In the genomic region with DNA sequence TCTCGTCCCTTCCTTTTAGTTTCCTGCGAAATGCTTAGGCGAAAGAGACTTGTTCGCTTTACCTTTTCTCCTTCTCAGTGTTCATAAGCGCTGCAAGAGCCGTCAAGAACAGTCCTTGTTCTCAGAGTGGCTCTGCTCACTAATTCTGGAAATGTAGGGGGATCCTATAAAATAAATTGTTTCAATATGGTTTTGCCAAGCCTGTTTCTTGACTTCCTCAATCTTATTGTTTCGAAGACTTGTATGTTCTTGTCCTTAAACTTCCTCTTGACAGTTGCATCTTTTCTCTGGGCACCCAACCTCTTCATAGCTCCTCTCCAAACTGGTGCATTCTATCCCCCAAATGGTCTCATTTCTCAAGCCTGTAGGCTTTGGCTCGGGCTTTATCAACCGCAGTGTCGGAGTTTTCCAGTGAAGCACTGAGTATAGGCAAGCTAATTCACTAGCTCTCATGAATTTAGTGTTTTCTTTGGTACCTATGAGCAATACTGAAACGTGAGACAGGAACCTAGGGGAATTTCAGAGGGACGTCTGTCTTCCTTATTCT, we compare ENCODE assay signal across 15 mouse cellular contexts. TPM values are rescaled to one million over a fixed set of nuclear protein-coding genes. Genes with fewer than 3 reads are reported as not detected.
DNase-seq lines count a peak whose midpoint lies in the region; ATAC-seq and TF ChIP-seq lines count a peak whose summit lies in the region.
"Had no signal": no experiment of that assay in that cellular context is flagged by ENCODE, and none has a peak within 500 bp of the region (broad histone marks: within the 10 kb centered on the region; RNA-seq: fewer than 3 reads in every experiment).

No protein-coding gene starts in this region.

- ATAC-seq in hindbrain, embryonic 11.5 days (ENCODE audit: low FRiP score), result no peak
- no peak for ATAC-seq in midbrain, embryonic 12.5 days (ENCODE audit: low FRiP score, low read depth)
- no peak for ATAC-seq in liver, postnatal 0 days
- ATAC-seq: activated CD4-positive, CD25-positive, alpha-beta regulatory T cell, adult 4 months; intestine, postnatal 0 days had no signal

- no peak overlapping the region for H3K27ac ChIP-seq in CH12.LX (ENCODE audit: insufficient read depth, low read depth)
- H3K27ac ChIP-seq in hindbrain, embryonic 11.5 days (ENCODE audit: low read depth, low read length), result peak overlapping the region; percentile 20; the same call in 1 of the 2 replicates
- H3K27ac ChIP-seq in midbrain, embryonic 12.5 days (replicated peaks), result peak overlapping the region; percentile 22; the same call in 1 of the 2 replicates
- no peak overlapping the region for H3K27ac ChIP-seq in liver, postnatal 0 days (ENCODE audit: low read depth)
- H3K27ac ChIP-seq: macrophage had no signal

- WGBS in hindbrain, embryonic 11.5 days, result 1% methylated on average over 12 of the region's 12 CpGs
- WGBS in midbrain, embryonic 12.5 days, result 3% methylated on average over 12 of the region's 12 CpGs
- 4% methylated on average over 12 of the region's 12 CpGs for WGBS in liver, postnatal 0 days (ENCODE audit: insufficient replicate concordance)

- H3K9ac ChIP-seq in CH12.LX (ENCODE audit: insufficient read depth, low read depth), result 0 out of 2 replicates have a peak overlapping the region, but pooled peaks have one; percentile 19
- peak overlapping the region; percentile 24; the same call in 1 of the 2 replicates for H3K9ac ChIP-seq in hindbrain, embryonic 11.5 days (ENCODE audit: low read depth, low read length)
- H3K9ac ChIP-seq in midbrain, embryonic 12.5 days (replicated peaks), result no peak overlapping the region
- H3K9ac ChIP-seq in liver, postnatal 0 days (replicated peaks), result no peak overlapping the region

- peak overlapping the region; percentile 67; the same call in 1 of the 2 replicates for H3K4me2 ChIP-seq in CH12.LX (ENCODE audit: insufficient read depth, low read depth, poor library complexity, severe bottlenecking)
- peak overlapping the region; percentile 48 for H3K4me2 ChIP-seq in hindbrain, embryonic 11.5 days (replicated peaks; ENCODE audit: low read depth, low read length)
- peak overlapping the region; percentile 71 for H3K4me2 ChIP-seq in midbrain, embryonic 12.5 days (replicated peaks)
- H3K4me2 ChIP-seq in liver, postnatal 0 days (ENCODE audit: low read depth, low read length), result no peak overlapping the region

- dilution Hi-C loops in CH12.LX (cut with MboI; ENCODE audit: extremely low pct_ligation_motif_present, extremely low pct_unique_long_range_greater_than_20kb, low sequenced_read_pairs), result no loop called here

- peaks cover 4 to 26% of the 10 kb centered on the region in 2 experiments; a peak in 2 of 4 replicates for H3K4me1 ChIP-seq in CH12.LX (ENCODE audit: control insufficient read depth in 1 of 2, insufficient read depth in 2 of 2)
- peaks cover 2% of the 10 kb centered on the region; the same call in 1 of the 2 replicates for H3K4me1 ChIP-seq in hindbrain, embryonic 11.5 days (replicated peaks; ENCODE audit: control insufficient read depth, insufficient read depth, low read length)
- H3K4me1 ChIP-seq in midbrain, embryonic 12.5 days, result peaks cover 44% of the 10 kb centered on the region
- peaks cover 3% of the 10 kb centered on the region for H3K4me1 ChIP-seq in liver, postnatal 0 days (ENCODE audit: insufficient read depth)

- H3K27me3 ChIP-seq in CH12.LX (replicated peaks), result no peaks in the 10 kb centered on the region
- H3K27me3 ChIP-seq in hindbrain, embryonic 11.5 days (ENCODE audit: control insufficient read depth, insufficient read depth, low read length), result peaks cover 54% of the 10 kb centered on the region
- peaks cover 68% of the 10 kb centered on the region for H3K27me3 ChIP-seq in midbrain, embryonic 12.5 days
- peaks cover 93% of the 10 kb centered on the region for H3K27me3 ChIP-seq in liver, postnatal 0 days (ENCODE audit: insufficient read depth, low read length)

- TF ChIP-seq POLR2A in CH12.LX (IDR thresholded peaks at IDR 0.05; ENCODE audit: low read depth, low read length), result no peak

- no peak for DNase-seq in CH12.LX (ENCODE audit: extremely low read depth)
- peak; percentile 74 for DNase-seq in embryo, embryonic 10.5 days (ENCODE audit: low spot score)
- peak; percentile 63 for DNase-seq in hindbrain, embryonic 11.5 days (ENCODE audit: low spot score)
- no peak for DNase-seq in adrenal gland, adult 2 months
- no peak for DNase-seq in lung, postnatal 10 days
- no peak for DNase-seq in kidney, postnatal 14 days
- no peak for DNase-seq in liver, postnatal 0 days
- DNase-seq: right cerebral cortex, adult 18-20 months; thymus, adult 18-20 months had no signal

- no peaks in the 10 kb centered on the region for H3K36me3 ChIP-seq in CH12.LX (replicated peaks in 1 of 2; ENCODE audit: control insufficient read depth in 1 of 2, insufficient read depth in 1 of 2, low read length in 1 of 2)
- no peaks in the 10 kb centered on the region for H3K36me3 ChIP-seq in hindbrain, embryonic 11.5 days (ENCODE audit: control insufficient read depth, insufficient read depth, low read length)
- no peaks in the 10 kb centered on the region for H3K36me3 ChIP-seq in midbrain, embryonic 12.5 days
- H3K36me3 ChIP-seq in liver, postnatal 0 days (replicated peaks; ENCODE audit: insufficient read depth, low read length), result no peaks in the 10 kb centered on the region

- H3K4me3 ChIP-seq in CH12.LX (replicated peaks in 1 of 3; ENCODE audit: low read depth in 2 of 3, low read length in 2 of 3, poor library complexity in 1 of 3), result no peak overlapping the region
- H3K4me3 ChIP-seq in hindbrain, embryonic 11.5 days (ENCODE audit: low read depth, low read length), result peak overlapping the region; percentile 14; the same call in 1 of the 2 replicates
- no peak overlapping the region for H3K4me3 ChIP-seq in midbrain, embryonic 12.5 days
- H3K4me3 ChIP-seq in liver, postnatal 0 days (ENCODE audit: low read depth, low read length), result no peak overlapping the region

- no peak for TF ChIP-seq RAD21 in CH12.LX (IDR thresholded peaks at IDR 0.05; ENCODE audit: low read depth, low read length)

- H3K9me3 ChIP-seq in CH12.LX (replicated peaks; ENCODE audit: low read length), result no peaks in the 10 kb centered on the region
- no peaks in the 10 kb centered on the region for H3K9me3 ChIP-seq in hindbrain, embryonic 11.5 days (ENCODE audit: control insufficient read depth, low read length)
- H3K9me3 ChIP-seq in midbrain, embryonic 12.5 days, result no peaks in the 10 kb centered on the region
- H3K9me3 ChIP-seq in liver, postnatal 0 days (ENCODE audit: low read length), result no peaks in the 10 kb centered on the region

- in situ Hi-C loops in CH12.LX (cut with MboI; ENCODE audit: low pct_ligation_motif_present, low pct_unique_long_range_greater_than_20kb, low sequenced_read_pairs), result no loop called here

- TF ChIP-seq CTCF in CH12.LX (conservative IDR thresholded peaks at IDR 0.05 in 1 of 2, IDR thresholded peaks at IDR 0.05 in 1 of 2; ENCODE audit: low read depth in 2 of 2, low read length in 2 of 2), result no peak
- TF ChIP-seq CTCF in liver, postnatal 0 days (IDR thresholded peaks at IDR 0.05; ENCODE audit: low read depth), result no peak

- no peaks in the 10 kb centered on the region for H3K79me2 ChIP-seq in CH12.LX (replicated peaks; ENCODE audit: control insufficient read depth, extremely low read depth, insufficient read depth, poor library complexity, severe bottlenecking)

- peak; percentile 56; the same call in 1 of the 2 replicates for TF ChIP-seq EP300 in CH12.LX (IDR thresholded peaks at IDR 0.05; ENCODE audit: low read length)
- no peak for TF ChIP-seq EP300 in liver, postnatal 0 days (IDR thresholded peaks at IDR 0.05; ENCODE audit: low read depth)

RNA-seq across cellular contexts. Expression of a gene that starts 4.7 kb away (rescaled TPM):
- not detected in 2 replicates for total RNA-seq in CH12.LX (2012; rRNA removed)
- total RNA-seq in CH12.LX (2014; rRNA removed), result not detected in 2 replicates
- polyA plus RNA-seq in CH12.LX (2012; ENCODE audit: insufficient read length, low read depth), result not detected in 2 replicates
- 0.35 and 0.76 TPM in 2 replicates for polyA plus RNA-seq in hindbrain, embryonic 11.5 days (2014; fragmentation: Nextera tagmentation; extraction: Ambion mirVana)
- polyA plus RNA-seq in midbrain, embryonic 12.5 days (2016; fragmentation: Nextera tagmentation; extraction: Ambion mirVana), result 0.31 and 0.68 TPM in 2 replicates
- not detected for total RNA-seq in adrenal gland, adult 2 months (2021)
- polyA plus RNA-seq in adrenal gland, adult 2 months (2012; rRNA removed), result not detected in 2 replicates
- polyA plus RNA-seq in liver, postnatal 0 days (2015; fragmentation: Nextera tagmentation; extraction: Ambion mirVana), result not detected in 2 replicates
- total RNA-seq: gastrocnemius, postnatal 4 days; left cerebral cortex, postnatal 10 days had no signal
- polyA plus RNA-seq: activated CD4-positive, CD25-positive, alpha-beta regulatory T cell, adult 4 months; intestine, postnatal 0 days; macrophage had no signal

RNA-seq across cellular contexts. Expression of a gene that starts 10.5 kb away (rescaled TPM):
- total RNA-seq in CH12.LX (2012; rRNA removed) (not detected in 2 replicates), CH12.LX (2014; rRNA removed) (not detected in 2 replicates)
- polyA plus RNA-seq in CH12.LX (2012; ENCODE audit: insufficient read length, low read depth), result 0.13 TPM in 1 of 2 replicates, not detected in the other
- 9.5 and 11.2 TPM in 2 replicates for polyA plus RNA-seq in hindbrain, embryonic 11.5 days (2014; fragmentation: Nextera tagmentation; extraction: Ambion mirVana)
- 14.2 and 21.1 TPM in 2 replicates for polyA plus RNA-seq in midbrain, embryonic 12.5 days (2016; fragmentation: Nextera tagmentation; extraction: Ambion mirVana)
- not detected for total RNA-seq in adrenal gland, adult 2 months (2021)
- 0.10 and 0.41 TPM in 2 replicates for polyA plus RNA-seq in adrenal gland, adult 2 months (2012; rRNA removed)
- not detected in 2 replicates for polyA plus RNA-seq in liver, postnatal 0 days (2015; fragmentation: Nextera tagmentation; extraction: Ambion mirVana)
- polyA plus RNA-seq: activated CD4-positive, CD25-positive, alpha-beta regulatory T cell, adult 4 months; intestine, postnatal 0 days; macrophage had no signal

RNA-seq across cellular contexts. Expression of a gene that starts 20.2 kb away (rescaled TPM):
- total RNA-seq in CH12.LX (2012; rRNA removed) (1.5 and 2.6 TPM in 2 replicates), CH12.LX (2014; rRNA removed) (1.3 and 2.0 TPM in 2 replicates)
- 8.1 and 9.1 TPM in 2 replicates for polyA plus RNA-seq in CH12.LX (2012; ENCODE audit: insufficient read length, low read depth)
- 19.1 and 20.1 TPM in 2 replicates for polyA plus RNA-seq in hindbrain, embryonic 11.5 days (2014; fragmentation: Nextera tagmentation; extraction: Ambion mirVana)
- 15.7 and 30.2 TPM in 2 replicates for polyA plus RNA-seq in midbrain, embryonic 12.5 days (2016; fragmentation: Nextera tagmentation; extraction: Ambion mirVana)
- total RNA-seq in adrenal gland, adult 2 months (2021), result not detected
- 0.02 TPM in 1 of 2 replicates, not detected in the other for polyA plus RNA-seq in adrenal gland, adult 2 months (2012; rRNA removed)
- polyA plus RNA-seq in liver, postnatal 0 days (2015; fragmentation: Nextera tagmentation; extraction: Ambion mirVana), result not detected in 2 replicates
- total RNA-seq: gastrocnemius, postnatal 4 days had no signal
- polyA plus RNA-seq: intestine, postnatal 0 days; macrophage had no signal

RNA-seq across cellular contexts. Expression of a gene that starts 34.8 kb away (rescaled TPM):
- total RNA-seq in CH12.LX (2012; rRNA removed) (not detected in 2 replicates), CH12.LX (2014; rRNA removed) (not detected in 2 replicates)
- not detected in 2 replicates for polyA plus RNA-seq in CH12.LX (2012; ENCODE audit: insufficient read length, low read depth)
- 0.99 and 1.6 TPM in 2 replicates for polyA plus RNA-seq in hindbrain, embryonic 11.5 days (2014; fragmentation: Nextera tagmentation; extraction: Ambion mirVana)
- 1.7 and 2.6 TPM in 2 replicates for polyA plus RNA-seq in midbrain, embryonic 12.5 days (2016; fragmentation: Nextera tagmentation; extraction: Ambion mirVana)
- not detected for total RNA-seq in adrenal gland, adult 2 months (2021)
- not detected in 2 replicates for polyA plus RNA-seq in adrenal gland, adult 2 months (2012; rRNA removed)
- not detected in 2 replicates for polyA plus RNA-seq in liver, postnatal 0 days (2015; fragmentation: Nextera tagmentation; extraction: Ambion mirVana)
- total RNA-seq: gastrocnemius, postnatal 4 days had no signal
- polyA plus RNA-seq: activated CD4-positive, CD25-positive, alpha-beta regulatory T cell, adult 4 months; intestine, postnatal 0 days; macrophage had no signal

RNA-seq across cellular contexts. Expression of a gene that starts 48.4 kb away (rescaled TPM):
- total RNA-seq in CH12.LX (2012; rRNA removed) (25.8 and 39.0 TPM in 2 replicates), CH12.LX (2014; rRNA removed) (10.3 and 11.2 TPM in 2 replicates)
- polyA plus RNA-seq in CH12.LX (2012; ENCODE audit: insufficient read length, low read depth), result 23.8 and 28.4 TPM in 2 replicates
- polyA plus RNA-seq in hindbrain, embryonic 11.5 days (2014; fragmentation: Nextera tagmentation; extraction: Ambion mirVana), result 31.6 and 33.1 TPM in 2 replicates
- polyA plus RNA-seq in midbrain, embryonic 12.5 days (2016; fragmentation: Nextera tagmentation; extraction: Ambion mirVana), result 32.2 and 33.5 TPM in 2 replicates
- total RNA-seq in adrenal gland, adult 2 months (2021), result 100 to 1,000 TPM; 152 to 179 TPM
- polyA plus RNA-seq in adrenal gland, adult 2 months (2012; rRNA removed), result 18.9 and 20.6 TPM in 2 replicates
- 30.3 and 31.3 TPM in 2 replicates for polyA plus RNA-seq in liver, postnatal 0 days (2015; fragmentation: Nextera tagmentation; extraction: Ambion mirVana)

Comparison
In these comparisons a context has a peak if more than half of its experiments do, and no peak if none do; other contexts are left out.
1. DNase-seq: peak in embryo, embryonic 10.5 days (single experiment) and hindbrain, embryonic 11.5 days (single experiment); none in CH12.LX (single experiment), adrenal gland, adult 2 months (single experiment), lung, postnatal 10 days (single experiment), kidney, postnatal 14 days (single experiment) and liver, postnatal 0 days (single experiment).
2. H3K27ac ChIP-seq: peak in hindbrain, embryonic 11.5 days (single experiment) and midbrain, embryonic 12.5 days (single experiment); none in CH12.LX (single experiment) and liver, postnatal 0 days (single experiment).
3. H3K9ac ChIP-seq: peak in CH12.LX (single experiment) and hindbrain, embryonic 11.5 days (single experiment); none in midbrain, embryonic 12.5 days (single experiment) and liver, postnatal 0 days (single experiment).